Mouse (Mus musculus): ENCODE results near the gene Ppy. TPM values are rescaled to one million over a fixed set of nuclear protein-coding genes. Genes with fewer than 3 reads are reported as not detected.

The Ppy gene
- total RNA-seq, 4 experiments from 2014 or later: not detected

Other genes starting within 250 kb of the Ppy start
- 1 to 10 TPM; 1.9 to 6.5 (median 4.1) TPM for gene Meox1, start 206.9 kb downstream of the Ppy start, total RNA-seq (2022)
- gene Sost, start 134.3 kb downstream of the Ppy start, total RNA-seq (2022): not detected
- gene Cfap97d1, start 117.0 kb downstream of the Ppy start, total RNA-seq (2022): not detected
- gene Dusp3, start 114.3 kb downstream of the Ppy start, total RNA-seq (2022): 100 to 1,000 TPM; 110 to 201 (median 145) TPM
- gene Mpp3, start 72.9 kb downstream of the Ppy start, total RNA-seq (2022): 10 to 100 TPM; 14.5 to 75.4 (median 38.7) TPM
- gene Cd300lg, start 59.8 kb downstream of the Ppy start, total RNA-seq (2022): 10 to 100 TPM; 40.5 to 84.1 (median 56.3) TPM
- 10 to 100 TPM; 12.6 to 29.0 (median 15.2) TPM for gene Mpp2, start 12.8 kb downstream of the Ppy start, total RNA-seq (2022)
- not detected for gene Pyy, start 6.5 kb upstream of the Ppy start, total RNA-seq (2022)
- 1 to 10 TPM in 2 of 4 experiments, under 1 TPM in 2; 0.20 to 3.0 (median 1.6) TPM for gene Nags, start 44.2 kb upstream of the Ppy start, total RNA-seq (2022)
- 10 to 100 TPM; 18.0 to 21.8 (median 19.7) TPM for gene Tmem101, start 55.1 kb upstream of the Ppy start, total RNA-seq (2022)
- 10 to 100 TPM; 67.2 to 86.9 (median 81.0) TPM for gene Lsm12, start 84.0 kb upstream of the Ppy start, total RNA-seq (2022)
- gene G6pc3, start 88.3 kb upstream of the Ppy start, total RNA-seq (2022): 100 to 1,000 TPM; 143 to 173 (median 158) TPM
- 100 to 1,000 TPM; 100 to 175 (median 132) TPM for gene Hdac5, start 128.8 kb upstream of the Ppy start, total RNA-seq (2022)
- under 1 TPM; 0.41 to 0.83 (median 0.56) TPM for gene BC030867, start 147.6 kb upstream of the Ppy start, total RNA-seq (2022)
- gene Asb16, start 167.4 kb upstream of the Ppy start, total RNA-seq (2022): 1 to 10 TPM in 2 of 4 experiments, under 1 TPM in 2; 0.20 to 1.2 (median 0.78) TPM
- 10 to 100 TPM; 59.6 to 67.4 (median 63.3) TPM for gene Tmub2, start 183.6 kb upstream of the Ppy start, total RNA-seq (2022)
- gene Atxn7l3, start 195.3 kb upstream of the Ppy start, total RNA-seq (2022): 10 to 100 TPM; 51.0 to 53.8 (median 52.3) TPM
- 100 to 1,000 TPM in 1 of 4 experiments, 10 to 100 TPM in 3; 87.3 to 115 (median 94.5) TPM for gene Ubtf, start 218.4 kb upstream of the Ppy start, total RNA-seq (2022)